Mouse (Mus musculus): Measurements from ENCODE around the gene Ift81.
"Not testable (repeated sequence)": the region's sequence is repeated elsewhere in the genome, so short reads cannot be mapped to it uniquely, and the experiment has no call there.

Ift81 gene

DNA sequence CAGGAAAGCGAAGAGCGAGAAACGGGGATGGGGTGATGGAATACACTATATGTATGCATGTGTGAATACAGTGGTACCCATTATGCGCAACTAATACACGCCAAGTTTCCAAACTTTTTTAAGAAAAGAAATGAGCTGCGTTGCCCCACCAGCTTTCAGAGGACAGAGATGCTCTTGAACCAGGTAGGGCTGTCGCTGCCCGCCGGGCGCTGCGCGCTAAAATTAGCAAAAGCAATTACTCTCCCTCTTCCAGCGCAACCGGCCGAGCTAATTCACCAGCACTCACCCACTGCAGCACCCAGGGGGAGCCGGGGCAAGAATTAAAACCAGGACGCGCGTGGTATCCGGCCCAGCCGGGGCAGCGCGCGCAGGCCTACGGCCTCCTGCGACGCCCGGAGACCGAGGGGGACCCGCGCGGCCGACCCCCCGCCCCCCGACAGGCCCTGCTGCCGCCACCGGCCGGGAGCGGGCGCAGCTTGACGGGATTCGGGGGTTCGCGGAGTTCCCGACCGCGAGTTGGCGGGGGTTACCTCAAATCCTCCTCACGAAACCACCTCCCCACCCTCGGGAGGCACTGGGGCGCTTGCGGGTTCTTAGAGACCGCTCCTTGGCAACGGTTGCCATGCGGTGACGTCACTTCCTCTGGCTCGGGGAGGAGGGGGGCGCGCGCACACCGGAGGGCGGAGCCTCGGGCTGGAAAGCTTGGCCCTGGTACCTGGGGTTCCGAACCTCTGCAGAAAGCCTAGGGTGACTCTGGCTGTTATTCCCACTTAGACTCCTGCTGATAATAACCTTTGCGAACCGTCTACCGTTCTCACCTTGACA is at the start of gene Ift81:
Gene Ift81 (minus strand): TSS at position 611 of the 825 bp plus-strand sequence.
- DNase-seq (ENCODE audit: low spot score in 2 of 2), result peak; percentile 92

DNA sequence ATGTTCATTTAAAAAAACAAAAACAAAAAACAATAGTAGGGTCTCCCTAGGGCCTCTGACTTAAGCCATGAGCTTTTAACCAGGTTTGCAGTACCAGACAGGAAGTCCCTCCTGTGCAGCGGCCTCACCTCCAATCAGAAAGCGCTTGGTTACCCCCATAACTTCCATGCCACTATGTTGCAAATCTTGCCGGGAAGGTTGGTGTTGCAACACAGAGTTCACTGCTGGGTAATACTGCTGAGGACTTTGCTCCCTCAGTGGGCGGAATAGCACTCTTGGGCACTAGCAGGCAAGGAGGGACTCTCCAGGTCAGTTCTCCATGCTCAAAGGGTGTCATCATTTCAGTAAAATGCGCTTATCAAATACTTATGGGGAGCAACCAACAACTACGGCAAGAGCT is 48.2 kb upstream of the Ift81 start:
- no peak for DNase-seq (ENCODE audit: low spot score in 2 of 2)

DNA sequence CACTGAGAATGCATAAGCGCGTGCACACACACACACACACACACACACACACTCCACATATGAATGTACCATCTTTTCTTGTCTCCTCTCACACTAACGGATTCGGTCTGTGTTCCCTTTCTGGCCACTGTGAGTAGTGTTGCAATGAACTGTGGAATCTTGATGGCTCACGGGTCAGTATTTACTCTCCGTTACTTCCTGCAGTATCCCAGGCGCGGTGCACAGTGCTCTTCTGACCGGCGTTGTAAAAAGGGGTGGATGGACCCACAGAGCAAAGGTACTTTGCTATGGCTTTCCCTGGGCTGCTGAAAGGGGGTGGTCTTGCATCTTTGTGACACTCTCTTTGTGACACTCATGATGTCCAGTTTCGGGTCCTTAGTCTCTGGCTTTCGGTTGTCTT is 42.5 kb upstream of the Ift81 start:
- DNase-seq (ENCODE audit: low spot score in 2 of 2), result no peak

DNA sequence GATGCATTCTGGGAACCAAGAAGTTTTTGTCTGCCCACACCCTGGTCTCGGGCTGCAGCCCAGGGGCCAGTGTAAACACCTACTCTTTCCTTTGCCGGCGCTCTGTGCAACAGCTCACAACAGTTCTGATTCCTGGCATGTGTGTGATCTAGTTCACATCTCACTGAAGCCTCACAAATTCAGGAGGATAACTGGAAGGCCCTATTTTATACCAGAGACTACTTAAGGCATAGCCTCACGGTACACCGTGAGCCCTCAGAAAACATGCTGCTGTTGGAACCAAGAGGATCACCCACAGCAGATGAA is 39.9 kb upstream of the Ift81 start:
- no peak for DNase-seq (ENCODE audit: low spot score in 2 of 2)

DNA sequence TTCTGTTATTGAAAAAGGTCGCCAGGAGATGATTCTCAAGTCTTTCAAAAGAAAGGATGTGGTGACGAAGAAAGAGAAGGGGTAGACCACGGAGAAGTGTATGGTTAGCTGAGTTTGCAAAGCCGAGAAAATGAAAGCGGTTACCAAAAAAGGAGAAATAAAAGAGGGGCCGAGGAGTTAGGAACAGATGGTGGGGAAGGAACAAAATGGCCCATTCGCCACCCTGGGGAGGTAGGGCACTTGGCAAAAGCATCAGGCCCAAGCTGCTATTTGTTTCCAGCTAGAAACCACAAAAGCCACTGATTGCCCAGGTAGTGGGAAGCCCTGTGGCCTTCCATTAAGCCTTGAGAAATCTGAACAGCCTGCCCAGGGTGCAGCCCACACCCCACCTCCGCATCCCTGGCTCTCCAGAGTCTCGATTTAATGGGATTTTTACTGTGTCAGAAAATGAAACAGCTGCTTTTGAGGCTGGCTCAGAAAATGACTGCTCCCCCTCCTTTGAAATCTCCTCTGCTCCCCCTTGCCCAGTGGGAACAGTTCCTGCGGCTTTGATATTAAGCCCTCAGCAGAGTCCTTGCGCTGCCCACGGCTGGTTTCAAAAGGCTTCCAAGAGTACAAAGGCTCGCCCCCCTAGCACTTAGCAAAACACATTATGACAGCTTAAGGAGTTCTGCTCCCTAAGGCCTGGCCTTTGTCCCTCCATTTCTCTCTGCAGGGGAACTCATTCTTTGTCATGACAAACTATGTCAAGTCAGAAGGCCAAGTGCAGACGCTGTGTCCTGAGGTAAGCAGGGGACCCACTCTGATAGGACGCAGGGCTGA is 39.3 kb upstream of the Ift81 start:
- no peak for DNase-seq (ENCODE audit: low spot score in 2 of 2)

DNA sequence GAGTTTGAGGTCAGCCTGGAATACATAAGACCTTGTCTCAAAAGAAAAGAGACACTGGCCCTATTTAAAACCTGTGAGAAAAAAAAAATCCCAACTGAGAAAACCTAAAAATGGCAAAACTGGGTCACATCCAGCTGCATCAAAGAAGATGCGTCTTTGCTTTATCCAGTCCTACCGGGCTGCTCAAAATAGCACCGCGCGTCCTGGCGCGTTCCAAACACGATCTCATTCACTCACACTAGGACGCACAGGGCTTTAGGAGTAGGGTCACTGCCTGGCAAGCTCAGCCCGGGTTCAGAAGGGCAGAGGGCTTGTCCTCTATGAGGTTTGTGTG is 38.8 kb upstream of the Ift81 start:
- DNase-seq (ENCODE audit: low spot score in 2 of 2), result no peak

DNA sequence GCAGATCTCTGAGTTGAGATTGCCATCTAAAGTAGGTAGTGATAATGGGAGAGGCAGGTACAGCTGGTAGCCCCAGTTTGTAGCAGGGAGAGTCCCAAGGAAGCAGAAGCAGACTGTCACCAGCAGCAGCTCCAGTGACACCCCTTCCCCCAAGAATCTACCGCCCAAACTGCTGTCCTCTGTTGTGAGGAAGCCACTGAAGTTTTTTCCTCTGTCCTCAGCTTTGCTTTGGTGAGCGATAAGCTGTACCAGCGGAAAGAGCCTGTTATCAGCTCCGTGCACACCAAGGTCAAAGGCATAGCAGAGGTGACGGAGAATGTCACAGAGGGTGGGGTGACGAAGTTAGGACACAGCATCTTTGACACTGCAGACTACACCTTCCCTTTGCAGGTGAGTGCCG is 38.2 kb upstream of the Ift81 start:
- DNase-seq (ENCODE audit: low spot score in 2 of 2), result no peak

DNA sequence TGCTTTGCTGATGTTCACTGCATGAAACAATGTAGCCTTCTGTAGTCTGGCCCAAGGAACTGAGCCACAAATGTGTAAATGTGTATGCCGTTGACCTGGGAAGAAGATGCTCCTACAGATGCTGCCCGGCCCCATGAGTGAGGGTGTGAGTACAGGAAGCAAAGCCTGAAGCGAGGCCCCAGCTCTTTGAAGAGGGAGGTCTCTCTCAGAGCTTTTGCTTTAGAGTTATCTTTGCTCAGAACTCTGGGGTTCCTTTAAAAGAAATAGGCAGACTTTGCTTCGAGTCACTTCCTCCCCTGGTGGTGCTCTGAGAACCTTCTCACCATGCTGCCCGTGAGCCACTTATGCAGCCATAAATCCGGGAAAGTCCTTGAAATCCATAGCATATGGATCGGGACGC is 35.8 kb upstream of the Ift81 start:
- no peak for DNase-seq (ENCODE audit: low spot score in 2 of 2)

DNA sequence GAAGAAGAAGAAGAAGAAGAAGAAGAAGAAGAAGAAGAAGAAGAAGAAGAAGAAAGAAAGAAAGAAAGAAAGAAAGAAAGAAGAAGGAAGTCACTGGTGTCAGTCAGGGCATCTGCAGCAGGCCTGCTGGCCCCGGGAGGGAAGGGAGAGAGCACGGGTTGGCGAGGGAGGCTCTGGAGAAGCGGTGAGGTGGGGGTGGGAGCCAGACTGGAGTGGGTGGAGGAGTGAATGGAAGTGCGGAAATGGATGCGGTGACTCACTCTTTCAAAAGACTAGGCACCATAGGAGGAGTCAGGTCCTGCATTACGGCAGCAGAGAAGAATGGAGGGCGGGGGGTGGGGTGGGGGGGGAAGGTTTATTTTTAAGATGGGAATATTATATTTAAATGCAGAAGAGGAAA is 34.9 kb upstream of the Ift81 start:
- no peak for DNase-seq (ENCODE audit: low spot score in 2 of 2)

DNA sequence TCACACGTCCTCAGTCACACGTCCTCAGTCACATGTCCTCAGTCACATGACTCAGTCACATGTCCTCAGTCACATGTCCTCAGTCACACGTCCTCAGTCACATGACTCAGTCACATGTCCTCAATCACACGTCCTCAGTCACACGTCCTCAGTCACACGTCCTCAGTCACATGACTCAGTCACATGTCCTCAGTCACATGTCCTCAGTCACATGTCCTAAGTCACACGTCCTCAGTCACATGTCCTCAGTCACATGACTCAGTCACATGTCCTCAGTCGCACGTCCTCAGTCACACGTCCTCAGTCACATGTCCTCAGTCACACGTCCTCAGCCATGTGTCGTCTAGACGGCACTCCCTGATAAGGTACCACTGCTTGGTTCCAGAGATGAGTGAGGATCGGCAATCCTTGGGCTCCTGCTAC is 33.6 kb upstream of the Ift81 start:
- DNase-seq (ENCODE audit: low spot score in 2 of 2), result not testable (repeated sequence)

DNA sequence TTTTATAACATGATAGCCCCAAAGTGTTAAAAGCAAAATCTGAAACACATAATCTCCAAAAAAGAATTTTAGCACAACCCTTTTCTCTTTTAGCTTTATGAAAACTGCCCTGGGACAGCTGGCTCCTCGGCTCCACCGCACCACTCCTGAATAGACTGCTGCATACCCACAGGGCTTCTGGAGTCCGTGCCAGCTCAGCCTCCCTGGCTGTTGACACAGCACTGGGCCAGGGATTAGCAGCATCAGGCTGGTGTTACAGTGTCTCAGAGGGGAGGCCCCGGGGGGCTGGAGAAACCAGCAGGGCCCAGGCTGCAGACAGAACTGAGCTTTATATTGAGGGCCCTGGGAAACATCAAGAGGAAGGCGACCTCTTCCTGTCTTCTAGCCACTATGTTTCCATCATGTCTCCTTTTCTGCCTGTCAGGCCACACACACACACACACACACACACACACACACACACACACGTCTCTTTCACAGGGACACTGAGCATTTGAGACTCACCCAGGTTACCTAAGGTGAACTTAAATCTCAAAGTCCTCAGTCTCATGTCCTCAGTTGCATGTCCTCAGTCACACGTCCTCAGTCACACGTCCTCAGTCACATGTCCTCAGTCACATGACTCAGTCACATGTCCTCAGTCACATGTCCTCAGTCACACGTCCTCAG is 33.1 kb upstream of the Ift81 start:
- no peak for DNase-seq (ENCODE audit: low spot score in 2 of 2)

DNA sequence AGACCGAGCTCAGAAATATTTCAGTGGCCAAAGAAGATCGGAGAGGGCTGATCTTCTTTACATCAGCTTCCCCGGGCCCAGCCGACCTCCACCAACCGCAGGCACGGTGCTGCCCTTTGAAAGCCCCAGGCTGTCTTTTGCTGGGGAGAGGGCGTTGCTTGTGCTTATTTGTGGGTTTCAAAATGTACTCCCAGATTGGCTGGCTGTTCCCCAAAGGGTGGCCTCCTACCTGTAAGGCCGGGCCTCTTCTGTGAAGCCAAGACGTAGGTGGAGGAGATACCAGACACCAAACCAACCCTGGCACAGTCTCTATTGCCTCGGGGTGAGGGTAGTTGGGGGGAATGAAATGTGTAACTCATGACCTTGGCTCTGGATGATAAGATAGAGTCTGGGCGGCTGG is 31.7 kb upstream of the Ift81 start:
- DNase-seq (ENCODE audit: low spot score in 2 of 2), result no peak

DNA sequence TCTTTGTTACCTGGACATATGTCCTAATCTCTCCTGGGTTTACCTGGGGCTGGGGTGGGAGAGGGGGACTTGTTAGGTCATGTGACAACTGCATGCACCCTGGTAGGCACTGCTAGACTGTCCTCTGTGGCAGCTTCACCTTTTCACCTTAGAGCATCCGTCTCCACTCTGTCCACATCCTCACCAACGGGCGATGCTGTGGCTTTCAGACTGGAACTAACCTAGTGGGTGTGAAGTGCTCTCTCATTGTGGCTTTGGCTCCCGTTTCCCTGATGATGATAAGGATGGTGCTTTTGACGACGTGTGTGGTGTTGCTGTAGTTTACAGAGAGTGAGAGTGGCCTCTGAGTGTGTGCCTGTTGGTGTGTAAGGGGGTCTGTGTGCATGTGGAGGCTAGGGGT is 31.0 kb upstream of the Ift81 start:
- no peak for DNase-seq (ENCODE audit: low spot score in 2 of 2)

DNA sequence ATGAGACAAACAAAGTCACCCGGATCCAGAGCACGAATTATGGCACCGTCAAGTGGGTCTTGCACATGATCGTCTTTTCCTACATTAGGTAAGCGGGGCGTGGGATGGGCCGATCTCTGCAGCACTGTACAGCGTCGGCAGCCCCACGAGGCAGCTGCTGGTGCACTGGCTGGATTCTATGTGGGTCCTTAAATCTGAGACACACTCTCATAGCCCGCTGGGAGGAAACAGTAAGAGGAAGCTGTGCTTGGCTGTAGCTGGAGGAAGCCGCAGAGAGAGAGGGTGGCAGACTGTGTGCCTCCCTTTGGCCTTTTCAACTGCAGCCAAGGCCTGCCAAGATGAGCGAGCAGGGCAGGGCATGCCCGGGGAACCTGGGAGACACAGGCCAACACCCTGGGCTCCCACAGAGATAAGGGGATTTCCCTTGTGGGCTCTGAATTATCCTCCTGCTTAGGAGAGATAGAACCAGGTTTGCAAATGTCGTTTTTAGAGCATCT is 29.8 kb upstream of the Ift81 start:
- peak; percentile 36 to 67 for DNase-seq (ENCODE audit: low spot score in 2 of 2)

DNA sequence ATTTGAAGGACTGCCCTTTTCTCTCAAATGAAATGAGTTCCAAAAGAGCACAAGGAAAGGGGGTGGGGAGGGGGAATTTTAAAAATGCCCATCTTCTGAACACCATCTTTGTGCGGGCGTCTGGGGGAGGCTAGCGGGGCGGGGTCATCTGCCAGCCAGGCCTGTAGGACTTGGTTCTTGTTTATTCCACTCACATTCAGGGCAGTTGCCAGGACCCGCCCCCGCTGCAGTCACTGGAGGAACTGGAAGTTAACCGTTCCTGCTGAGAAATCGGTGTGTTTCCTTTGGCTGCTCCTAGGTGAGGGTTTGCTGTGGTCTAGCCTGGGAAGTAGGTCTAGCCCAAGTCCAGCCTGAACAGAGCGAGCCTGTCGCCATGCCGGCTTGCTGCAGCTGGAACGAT is 29.4 kb upstream of the Ift81 start, which contains the start of gene P2rx7:
Gene P2rx7 (plus strand): TSS at position 211 of the 400 bp plus-strand sequence.
- DNase-seq (ENCODE audit: low spot score in 2 of 2), result peak; percentile 72 to 80

DNA sequence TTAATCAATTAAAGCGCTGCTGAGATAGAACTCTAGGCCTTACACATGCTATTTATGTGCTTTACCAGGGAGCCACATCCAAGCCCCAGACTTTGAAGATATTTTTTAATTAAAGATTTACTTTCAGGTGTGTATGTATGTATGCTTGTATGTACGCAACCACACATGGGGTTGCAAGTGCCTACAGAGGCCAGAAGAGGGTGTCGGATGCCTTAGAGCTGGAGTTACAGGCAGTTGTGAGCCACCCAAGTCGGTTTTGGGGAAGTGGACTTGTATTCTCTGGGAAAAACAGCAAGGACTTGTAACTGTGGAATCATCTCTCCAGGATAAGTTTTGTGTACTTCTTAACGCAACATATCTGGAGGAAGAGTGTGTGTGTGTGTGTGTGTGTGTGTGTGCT is 25.7 kb upstream of the Ift81 start:
- DNase-seq (ENCODE audit: low spot score in 2 of 2), result no peak

DNA sequence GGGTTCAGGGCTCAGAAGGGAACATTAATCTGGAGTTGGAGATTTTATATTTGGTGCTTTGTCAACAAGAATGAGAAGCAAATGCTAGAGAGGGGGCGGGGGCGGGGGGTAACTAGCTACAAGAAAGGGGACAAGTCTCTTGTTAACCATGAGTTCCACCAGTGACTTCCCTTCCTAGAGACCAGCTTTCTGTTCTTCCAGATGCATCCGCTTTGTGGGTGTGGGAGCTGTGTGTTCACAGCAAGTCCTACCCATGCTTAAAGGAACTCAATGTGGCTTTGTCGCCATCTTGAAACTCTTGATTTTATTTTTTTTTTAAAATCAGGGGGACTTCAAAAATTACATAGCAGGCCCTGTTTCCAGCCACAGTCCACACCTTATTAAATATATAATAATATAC is 25.2 kb upstream of the Ift81 start:
- no peak for DNase-seq (ENCODE audit: low spot score in 2 of 2)

DNA sequence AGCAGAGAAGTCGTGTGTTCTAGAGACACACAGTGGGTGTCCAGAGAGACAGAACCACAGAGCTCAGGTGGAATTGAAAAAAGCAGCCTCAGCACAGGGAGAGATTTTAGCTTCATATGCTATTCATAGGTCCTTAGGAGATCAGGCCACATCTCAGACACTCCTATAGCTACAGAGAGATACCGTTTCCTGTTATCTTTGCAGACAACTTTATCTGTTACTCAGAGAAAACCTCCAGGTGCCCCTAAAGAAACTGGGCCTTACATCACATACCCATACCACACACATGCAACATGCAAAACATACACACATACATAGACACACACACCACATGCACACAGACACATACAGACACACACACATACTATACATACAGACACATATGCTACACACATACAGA is 24.0 kb upstream of the Ift81 start:
- no peak for DNase-seq (ENCODE audit: low spot score in 2 of 2)

DNA sequence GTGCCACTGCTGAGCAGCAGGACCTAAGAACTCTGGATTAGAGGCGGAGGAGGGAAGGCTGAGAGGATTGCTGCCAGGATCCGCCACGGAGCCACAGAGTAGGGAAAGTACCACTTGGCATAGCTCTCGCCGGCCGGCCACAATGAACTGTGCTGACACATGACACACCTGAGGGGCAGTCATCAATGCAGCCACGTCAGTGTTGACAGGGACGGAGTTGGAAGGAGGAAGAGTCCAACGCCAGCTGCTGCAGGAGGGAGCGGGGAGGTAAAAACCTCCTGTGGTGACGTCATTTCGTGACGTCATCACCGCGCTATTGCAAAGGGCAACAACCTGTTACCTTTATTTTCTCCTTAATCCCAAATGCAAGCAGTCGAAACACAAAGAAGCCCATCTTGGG is 22.6 kb upstream of the Ift81 start:
- DNase-seq (ENCODE audit: low spot score in 2 of 2), result no peak

DNA sequence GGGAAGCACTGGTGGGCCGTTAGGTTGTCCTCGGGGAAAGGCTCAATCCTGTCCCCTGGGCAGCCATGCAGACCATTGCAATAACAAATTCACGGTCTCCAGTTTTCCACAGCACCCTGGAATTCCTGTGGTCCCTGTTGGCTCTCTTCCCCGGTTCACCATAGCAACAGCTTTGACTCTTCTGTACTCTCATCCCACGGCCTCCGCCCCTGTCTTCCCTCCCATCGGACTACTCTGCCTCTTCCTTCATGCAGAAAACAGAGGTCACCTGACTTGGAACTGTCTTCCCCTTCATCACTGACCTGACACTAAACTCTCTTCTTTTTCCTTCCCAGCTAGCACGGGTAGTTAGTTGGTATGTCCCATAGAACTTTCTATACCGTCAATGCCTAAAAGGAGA is 22.0 kb upstream of the Ift81 start:
- no peak for DNase-seq (ENCODE audit: low spot score in 2 of 2)

DNA sequence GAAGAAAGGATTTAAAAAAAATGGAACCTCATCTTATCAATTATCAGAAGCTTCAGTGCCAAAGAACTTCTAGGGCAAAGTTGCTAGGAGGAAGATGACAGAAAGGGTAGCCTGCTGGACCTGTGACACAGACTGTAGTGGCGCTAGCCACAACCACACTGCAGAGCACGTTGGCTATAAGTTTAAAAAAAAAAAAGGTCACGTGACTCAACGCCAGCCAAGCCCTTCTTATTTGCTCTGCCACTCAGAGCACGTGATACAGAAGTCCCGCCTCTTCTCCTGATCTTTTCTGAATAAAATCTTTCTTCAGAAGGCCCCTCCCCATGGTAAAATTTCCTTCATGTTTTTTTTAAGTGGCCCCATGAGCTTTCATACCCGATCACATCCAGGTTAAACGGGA is 20.9 kb upstream of the Ift81 start:
- no peak for DNase-seq (ENCODE audit: low spot score in 2 of 2)

DNA sequence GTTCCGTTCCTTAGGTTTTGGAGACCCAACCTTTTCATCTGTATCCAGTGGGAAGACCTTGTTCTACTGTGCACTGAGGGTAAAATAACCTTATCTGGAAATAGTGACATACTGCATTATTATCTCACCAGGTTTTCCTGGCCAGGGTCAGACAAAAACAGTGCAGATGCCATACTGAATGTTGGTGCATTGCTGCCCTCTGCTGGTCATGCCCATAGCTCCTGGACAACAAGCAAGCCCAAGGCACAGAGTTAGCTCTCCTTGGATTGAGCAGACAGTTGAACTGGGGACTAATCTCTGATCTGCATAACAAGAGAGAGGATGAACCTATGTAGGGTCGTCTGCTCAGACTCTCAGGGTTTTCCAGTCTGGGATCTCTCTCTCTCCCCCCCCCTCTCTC is 12.9 kb upstream of the Ift81 start:
- peak; percentile 74 to 90 for DNase-seq (ENCODE audit: low spot score in 2 of 2)

Measured in heart, adult 9 months (tissue).